Mouse (Mus musculus): ENCODE data around the gene Rhof. TPM values are rescaled to one million over a fixed set of nuclear protein-coding genes. Genes with fewer than 3 reads are reported as not detected.

Gene Rhof
- total RNA-seq, 4 experiments from 2014 or later: 47.7 to 50.4 (median 48.3) TPM

DNA sequence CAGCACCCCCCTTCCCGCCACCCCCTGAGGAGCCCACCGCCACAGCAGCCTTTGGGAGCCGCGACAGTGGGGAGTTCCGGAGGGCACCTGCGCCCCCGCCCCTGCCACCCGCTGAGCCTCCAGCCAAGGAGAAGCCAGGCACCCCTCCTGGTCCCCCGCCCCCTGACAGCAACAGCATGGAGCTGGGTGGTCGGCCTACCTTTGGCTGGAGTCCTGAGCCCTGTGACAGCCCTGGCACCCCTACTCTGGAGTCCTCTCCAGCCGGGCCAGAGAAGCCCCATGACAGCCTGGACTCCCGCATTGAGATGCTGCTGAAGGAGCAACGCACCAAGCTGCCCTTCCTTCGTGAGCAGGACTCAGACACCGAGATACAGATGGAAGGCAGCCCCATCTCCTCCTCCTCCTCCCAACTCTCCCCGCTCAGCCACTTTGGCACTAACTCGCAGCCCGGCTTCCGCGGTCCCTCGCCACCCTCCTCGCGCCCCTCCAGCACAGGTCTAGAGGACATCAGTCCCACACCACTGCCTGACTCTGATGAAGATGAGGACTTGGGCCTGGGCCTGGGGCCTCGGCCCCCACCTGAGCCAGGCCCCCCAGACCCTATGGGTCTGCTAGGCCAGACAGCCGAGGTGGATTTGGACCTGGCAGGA lies 15.7 kb upstream of the Rhof start:
- DNase-seq (ENCODE audit: low spot score in 2 of 2): no peak

DNA sequence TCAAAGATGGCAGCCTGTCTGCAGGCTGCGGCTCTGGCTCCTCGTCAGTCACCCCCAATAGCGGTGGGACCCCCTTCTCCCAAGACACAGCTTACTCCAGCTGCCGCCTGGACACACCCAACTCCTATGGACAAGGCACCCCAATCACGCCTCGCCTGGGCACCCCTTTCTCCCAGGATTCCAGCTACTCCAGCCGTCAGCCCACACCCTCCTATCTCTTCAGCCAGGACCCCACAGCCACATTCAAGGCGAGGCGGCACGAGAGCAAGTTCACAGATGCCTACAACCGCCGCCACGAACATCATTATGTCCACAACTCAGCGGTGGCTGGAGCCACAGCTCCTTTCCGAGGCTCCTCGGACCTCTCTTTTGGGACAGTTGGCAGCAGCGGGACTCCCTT lies 15.1 kb upstream of the Rhof start:
- no peak for DNase-seq (ENCODE audit: low spot score in 2 of 2)

DNA sequence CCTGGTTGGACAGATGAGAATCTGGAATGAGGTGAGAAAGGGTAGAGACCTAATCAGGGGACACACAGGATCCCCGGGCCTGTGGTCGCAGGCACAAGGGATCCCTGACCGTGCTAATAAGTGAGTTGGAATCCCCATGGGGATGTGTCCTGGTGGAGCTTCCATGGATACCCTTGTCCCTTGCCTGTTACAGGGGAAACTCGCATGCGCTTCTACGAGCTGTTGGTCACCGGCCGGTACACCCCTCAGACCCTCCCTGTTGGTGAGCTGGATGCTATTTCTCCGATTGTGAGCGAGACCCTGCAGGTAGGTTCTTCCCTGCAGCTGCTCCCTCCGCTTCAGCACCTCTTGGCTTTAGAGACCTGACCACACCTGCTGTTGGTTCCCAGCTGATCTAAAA lies 13.9 kb upstream of the Rhof start:
- DNase-seq (ENCODE audit: low spot score in 2 of 2): no peak

DNA sequence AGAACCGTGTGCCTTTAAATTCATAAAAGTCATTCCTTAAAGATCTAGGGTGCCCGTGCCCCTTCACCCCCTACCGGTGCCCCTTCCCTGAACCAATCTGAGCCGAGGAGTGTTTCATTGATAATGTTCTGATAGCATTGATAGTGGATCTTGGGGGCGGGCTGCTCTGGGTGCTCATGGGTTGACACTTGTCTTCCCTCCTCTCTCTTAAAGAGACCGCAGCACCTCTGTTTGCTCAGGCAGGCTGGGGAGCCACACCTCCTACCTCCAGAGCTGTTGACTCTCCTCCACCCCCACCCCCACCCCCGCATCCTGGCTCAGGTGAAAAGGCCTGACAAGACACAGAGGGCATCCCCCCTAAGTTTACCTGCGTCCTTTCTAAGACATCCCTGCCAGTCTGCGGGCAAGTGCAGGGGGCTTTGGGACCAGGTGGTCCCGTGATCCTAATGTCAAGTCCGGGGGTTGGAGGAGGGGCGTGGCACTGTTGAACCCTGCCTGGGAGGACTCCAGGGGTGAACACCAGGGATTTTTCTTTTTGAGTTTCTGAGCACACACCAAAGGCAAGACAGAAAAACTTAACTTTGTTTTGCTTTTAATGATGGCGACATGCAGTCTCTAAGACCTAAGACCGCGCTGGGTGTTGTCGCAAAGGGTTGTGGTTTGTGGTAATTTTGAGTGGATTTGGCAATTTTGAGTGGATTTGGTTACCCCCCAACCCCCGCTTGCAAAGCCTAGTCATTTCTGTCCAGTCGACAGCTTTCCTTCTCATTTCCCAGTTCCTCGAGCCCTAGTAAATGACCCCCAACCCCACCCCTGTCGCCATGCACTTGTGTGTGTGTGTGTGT lies 12.5 kb upstream of the Rhof start:
- peak in 1 of 2 experiments; percentile 30 for DNase-seq (ENCODE audit: low spot score in 2 of 2)

DNA sequence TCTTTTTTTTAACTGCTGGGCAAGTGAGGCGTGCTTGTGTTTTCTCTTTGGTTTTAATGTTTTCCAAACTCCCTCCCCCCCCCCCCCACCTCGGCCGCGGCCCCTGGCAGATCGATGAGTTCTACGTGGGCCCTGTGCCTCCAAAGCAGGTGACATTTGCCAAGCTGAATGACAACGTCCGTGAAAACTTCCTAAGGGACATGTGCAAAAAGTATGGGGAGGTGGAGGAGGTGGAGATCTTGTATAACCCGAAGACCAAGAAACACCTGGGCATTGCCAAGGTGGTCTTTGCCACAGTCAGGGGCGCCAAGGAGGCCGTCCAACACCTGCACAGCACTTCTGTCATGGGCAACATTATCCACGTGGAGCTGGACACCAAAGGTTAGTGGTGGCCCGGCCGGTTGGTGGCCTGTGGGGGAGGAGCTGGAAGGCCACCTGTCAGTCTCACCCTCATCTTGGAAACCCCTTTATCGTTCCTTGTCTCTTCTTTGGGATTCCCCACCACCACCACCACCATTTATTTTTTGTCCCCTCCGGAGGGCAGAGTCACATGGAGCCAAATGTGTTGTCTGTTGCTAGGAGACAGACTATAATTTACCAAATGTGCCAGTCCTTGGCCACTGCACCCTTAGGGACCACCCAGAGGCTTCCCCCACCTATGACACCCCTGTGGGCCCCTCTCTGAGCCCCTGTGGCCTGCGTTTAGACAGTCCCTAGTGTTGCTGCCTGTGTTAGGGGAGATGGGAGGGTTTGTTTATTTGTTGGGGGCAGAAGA lies 11.7 kb upstream of the Rhof start:
- DNase-seq (ENCODE audit: low spot score in 2 of 2): no peak

DNA sequence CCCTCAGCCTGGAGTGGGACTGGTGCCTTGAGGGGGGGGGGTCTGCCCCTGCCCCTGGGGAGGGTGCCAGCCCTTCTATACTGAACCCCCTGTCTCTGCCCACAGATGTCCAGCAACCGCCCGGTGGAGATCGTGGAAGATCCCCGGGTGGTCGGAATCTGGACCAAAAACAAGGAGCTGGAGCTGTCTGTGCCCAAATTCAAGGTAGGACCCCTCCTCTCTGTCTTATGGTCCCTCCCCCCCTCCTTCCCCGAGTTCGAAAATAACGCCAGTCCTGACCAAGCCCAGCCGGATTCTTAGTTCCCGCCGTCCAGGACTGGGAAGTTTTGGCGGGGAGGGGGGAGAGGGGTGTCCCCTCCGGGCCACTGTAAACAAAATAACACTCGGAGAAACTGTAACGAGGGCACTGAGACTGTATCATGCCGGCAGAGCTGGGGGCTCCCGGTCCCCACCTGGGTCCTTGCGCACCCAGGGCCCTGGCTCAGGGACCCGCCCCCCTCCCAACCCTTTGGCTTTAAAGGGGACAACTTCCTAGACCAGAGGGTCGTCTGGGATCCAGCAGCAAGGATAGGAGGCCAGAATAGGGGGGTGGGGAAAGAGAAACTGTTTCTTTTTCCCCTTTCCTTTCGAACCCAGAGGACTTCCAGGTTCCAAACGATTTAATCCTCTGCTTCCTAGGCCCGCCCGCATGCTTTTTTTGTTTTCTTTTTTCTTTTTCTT lies 10.9 kb upstream of the Rhof start:
- DNase-seq (ENCODE audit: low spot score in 2 of 2): no peak

DNA sequence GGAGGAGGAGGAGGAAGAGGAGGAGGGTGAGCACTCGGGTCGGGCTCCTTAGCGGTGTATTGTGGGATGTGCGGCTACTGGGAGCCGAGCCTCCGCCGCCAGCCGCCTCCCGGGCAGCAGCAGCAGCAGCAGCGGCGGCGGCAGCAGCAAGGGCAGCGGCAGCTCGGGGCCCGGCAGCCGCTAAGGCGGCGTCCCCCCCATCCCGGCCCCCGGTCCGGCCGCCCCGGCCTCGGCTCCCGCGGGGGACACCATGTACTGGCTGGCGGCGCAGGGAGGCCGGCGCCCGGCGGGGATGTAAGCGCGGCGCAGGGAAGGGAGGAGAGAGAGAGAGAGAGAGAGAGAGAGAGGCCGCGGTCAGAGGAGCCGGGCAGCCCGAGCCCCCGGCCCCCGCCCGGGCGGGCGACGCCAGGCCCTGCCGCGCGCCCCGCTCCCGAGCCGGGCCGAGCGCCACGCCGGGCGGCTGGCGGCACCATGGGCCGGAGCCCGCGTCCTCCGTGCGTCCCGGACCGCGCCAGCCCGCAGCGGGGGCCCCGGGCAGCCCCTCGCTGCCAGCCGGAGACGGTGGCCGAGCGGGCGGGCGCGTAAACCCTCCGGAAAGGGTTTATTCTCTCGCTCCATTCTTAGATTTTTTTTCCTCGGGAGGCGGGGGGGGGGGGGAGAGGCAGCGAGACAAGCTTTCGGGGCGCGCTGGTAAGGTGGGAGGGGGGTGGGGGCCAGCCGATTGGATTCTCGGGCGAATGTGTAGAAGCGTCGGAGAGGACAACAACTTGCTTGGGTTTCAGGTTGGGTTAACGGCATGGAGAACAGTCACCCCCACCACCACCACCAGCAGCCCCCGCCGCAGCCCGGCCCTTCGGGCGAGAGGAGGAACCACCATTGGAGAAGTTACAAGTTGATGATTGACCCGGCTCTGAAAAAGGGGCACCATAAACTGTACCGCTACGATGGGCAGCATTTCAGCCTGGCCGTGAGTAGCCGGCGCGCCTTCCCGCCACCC lies 10.0 kb upstream of the Rhof start, which contains the start of gene Setd1b:
Gene Setd1b (plus strand): TSS at position 33 of the 997 bp plus-strand sequence.
- peak in 1 of 2 experiments; percentile 25 for DNase-seq (ENCODE audit: low spot score in 2 of 2)

DNA sequence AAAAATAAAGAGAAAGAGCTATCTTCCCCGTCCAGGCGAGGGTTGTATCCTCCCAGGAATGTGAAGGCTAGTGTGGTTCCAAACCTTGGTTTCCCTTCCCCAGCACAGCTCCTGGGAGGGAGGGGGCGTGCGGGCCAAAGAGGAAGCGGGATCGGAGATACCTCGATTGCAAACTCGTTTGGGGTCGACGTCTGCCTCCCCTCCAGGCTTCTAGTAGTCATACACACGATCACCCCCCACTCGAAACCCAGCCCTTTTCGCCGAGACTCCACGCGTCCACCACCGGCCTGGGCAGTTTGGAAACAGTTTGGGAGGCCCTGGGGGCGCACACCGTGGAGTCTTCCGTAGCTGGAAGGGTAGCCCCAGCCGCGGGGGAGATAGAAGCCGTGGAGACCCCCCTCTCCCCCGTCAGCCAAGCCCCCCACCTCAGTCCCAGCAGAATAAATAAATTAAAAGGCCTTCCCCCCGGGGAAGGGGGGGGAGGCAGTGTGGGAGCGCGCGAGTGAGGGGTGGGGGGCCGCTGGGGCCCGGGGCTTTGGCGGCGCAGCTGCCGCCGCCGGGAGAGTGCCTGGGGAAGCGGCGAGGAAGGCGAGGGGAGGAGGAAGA lies 9.2 kb upstream of the Rhof start:
- peak; percentile 21 to 48 for DNase-seq (ENCODE audit: low spot score in 2 of 2)

DNA sequence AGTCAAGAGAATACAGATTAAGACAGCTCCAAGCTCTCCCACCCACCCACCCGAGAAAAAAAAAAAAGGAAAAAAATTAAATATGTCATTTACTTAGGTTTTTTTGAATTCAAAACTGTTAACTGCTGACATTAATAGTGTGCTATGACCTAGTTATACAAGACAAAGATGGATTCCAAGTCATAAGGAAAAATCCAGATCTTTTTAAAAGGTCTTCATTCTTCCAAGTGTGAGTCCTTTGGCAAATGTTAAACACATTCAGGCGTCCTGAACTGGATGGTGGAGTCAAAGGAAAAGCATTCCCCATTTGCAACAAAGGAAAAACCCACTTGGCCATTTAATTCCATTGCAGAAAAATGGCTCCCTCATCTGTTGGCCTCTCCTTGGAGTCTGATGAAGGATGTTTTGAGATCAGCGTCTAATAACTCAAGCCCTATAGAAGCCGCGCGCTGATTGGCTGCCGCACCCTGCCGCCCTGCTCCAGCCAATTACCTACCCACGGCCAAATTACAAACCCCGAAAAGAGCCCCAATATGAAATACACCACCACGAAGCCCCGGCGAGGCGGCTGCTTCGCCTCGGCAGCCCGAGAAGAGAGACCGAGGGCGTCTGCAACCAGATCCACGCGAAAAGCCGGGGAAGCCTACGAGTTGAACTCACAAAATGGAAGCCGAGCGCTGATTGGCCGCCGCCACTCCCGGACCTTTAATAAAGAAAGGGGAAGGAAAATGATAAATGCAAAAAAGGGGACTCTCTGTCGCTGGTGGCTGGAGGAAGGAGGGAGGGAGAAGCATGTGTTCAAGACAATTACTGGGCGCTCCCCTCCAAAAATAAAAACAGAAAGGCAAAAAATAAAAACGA lies 8.4 kb upstream of the Rhof start:
- peak; percentile 93 to 97 for DNase-seq (ENCODE audit: low spot score in 2 of 2)

DNA sequence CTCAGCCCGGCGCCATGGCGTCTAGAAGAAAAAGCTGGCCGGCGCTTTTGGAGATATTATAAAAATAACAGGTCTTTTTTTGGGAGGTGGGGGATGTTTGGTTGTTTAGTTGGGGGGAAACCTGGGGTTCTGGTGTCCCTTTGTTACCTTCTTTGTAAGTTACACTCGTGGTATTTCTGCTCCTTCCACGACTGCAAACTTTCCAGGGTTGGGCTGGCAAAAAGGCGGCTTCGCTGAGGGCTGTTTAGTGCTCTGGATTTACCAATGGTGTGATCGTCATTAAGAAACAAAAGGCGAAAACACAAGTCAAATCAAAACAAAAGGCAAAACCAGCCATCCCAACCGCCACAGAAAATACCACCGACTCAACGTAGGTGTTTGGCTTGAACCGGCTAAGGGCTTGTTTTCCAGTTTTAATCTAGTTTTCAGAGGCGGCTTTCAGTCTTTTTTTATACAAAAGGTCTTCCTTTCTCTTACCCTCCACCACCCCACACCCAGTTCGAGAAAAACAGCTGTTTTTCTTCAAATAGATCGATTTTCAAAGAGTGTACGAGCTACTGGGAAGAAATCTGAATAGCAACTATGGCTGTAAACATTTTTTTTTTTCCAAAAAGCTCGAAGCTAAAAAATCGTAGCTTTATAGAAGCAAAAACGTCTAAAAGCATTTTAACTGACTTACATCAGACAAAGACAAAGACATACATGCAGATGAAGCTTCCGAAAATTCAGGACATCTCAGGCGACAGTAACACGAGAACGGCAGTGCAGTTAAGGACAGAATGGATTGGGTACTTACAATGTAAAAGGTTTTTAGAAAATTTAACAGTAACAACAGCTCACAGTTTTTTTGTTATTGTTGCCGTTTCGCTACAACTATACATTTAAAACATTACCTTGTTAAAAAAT lies 7.5 kb upstream of the Rhof start:
- no peak for DNase-seq (ENCODE audit: low spot score in 2 of 2)

DNA sequence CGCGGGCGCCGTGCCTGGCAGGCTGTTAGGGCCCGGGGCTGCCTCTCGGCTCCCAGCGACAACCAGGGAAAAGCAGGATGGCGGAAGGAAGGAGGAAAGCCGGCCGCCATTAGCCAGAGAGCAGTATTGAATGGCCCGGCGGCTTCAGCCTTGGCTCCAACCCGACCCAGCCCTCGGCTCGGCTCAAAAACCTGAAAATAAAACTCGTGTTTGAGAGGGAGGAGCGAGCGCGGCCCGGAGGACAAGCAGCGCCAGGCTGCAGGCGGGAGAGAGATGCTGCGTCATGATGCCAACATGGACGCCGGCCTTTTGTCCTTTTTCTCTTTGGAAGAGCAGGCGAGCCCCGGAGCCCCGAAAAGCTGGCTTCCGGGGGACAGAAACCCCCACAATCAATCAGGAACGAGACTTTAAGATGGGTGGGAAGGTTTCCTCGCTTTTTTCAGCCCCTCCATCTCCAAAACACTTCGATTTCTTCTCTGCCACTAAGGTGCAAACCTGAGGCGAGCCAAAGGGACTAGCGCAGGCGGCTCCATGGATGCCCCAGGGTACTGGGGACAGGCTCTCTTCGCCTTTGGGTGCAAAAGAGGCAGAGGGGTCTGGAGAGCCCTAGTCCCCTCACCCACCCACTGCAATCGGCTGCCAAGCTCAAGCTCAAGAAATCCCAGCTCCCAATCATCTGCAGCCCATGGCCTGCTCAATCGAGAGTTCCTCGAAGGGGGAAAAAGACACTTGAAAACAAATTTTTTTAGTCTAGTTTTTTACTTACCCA lies 6.6 kb upstream of the Rhof start:
- DNase-seq (ENCODE audit: low spot score in 2 of 2): peak; percentile 80 to 84

DNA sequence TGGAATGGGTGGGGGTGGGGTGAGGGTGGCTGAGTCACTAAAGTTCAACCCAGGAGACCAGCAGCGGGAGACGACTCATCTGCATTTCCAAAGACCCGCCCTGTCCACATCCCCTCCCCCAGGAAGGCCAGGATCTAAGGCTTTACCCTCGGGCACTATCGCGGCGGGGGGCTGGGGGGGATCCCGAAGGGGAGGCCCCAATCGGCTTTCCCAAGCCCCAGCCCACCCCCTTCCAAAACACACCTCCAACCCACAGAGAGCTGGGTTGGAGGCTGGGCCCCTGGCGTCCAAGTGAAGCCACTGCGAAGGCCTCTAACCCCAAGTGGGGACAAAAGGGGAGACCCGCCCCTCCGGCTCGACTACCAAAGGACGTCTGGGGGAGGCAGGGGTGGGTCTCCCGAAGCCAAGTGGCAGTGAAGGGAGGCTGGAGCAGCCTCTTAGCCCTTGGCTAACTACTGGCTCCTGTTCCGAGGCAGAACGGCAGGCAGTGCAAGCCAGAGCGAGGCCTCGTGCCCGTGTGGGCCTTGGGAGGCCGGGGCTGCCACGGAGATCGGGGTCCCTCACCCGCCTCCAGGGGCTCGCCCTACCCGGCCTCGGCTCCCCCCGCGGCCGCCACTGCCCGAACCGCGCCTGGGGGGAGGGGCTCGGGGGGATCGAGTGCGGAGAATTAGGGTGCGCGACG lies 5.9 kb upstream of the Rhof start:
- peak in 1 of 2 experiments; percentile 56 for DNase-seq (ENCODE audit: low spot score in 2 of 2)

DNA sequence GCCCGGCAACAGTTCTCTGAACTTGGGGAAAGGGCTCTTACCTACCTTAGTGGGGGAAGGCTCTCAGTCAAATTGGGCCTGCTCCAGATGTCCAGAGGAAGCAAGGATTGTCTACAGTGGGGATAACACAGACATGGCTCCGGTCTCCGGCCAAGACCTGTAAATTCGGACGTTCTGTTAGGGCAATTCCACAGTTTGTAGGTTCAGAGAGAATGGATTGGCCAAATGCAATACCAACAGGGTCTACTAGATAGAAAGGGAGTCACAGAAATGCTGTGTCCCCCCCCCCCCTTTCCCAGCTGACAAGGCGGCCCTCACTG lies 5.4 kb upstream of the Rhof start:
- peak in 1 of 2 experiments; percentile 13 for DNase-seq (ENCODE audit: low spot score in 2 of 2)

DNA sequence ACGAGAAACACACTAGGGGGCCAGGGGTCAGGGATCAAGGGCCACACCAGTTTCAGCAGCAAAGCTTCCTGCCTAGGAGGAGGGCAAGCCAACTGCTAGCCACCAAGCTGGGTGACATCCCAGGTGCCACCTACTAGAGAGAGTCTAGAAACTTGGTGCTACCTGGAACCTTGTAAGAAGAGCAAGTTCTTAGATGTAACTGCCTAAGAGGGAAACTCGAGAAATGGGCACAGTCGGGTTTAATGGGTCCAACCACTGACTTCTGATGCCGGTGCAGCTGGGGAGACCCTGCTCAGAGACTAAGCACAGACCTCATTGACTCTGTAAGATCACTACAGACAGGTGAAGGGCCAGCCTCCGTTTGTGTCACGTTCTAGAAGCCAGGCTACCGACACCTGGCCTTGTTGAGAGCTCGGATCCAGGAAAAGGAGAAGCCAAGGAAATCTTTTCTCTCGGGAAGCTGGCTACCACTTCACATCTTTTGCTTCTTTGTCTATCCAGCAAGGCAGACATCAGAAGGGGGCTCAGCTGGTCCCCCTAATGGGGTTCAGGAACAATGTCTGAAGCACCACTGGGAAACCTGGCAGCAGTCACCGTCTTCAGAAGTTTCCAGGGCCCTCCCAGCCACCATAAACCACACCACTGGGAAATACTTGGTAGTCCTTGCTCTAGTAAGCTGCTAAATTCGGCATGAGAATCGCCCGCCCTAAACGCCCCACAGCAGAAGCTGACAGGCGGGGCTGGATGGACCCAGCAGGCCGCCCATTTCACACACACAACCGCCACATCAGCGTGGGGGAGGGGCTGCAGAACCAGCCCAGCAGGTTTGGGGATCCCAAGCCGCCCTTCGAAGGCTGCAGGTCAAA lies 4.8 kb upstream of the Rhof start:
- peak; percentile 53 to 63 for DNase-seq (ENCODE audit: low spot score in 2 of 2)

DNA sequence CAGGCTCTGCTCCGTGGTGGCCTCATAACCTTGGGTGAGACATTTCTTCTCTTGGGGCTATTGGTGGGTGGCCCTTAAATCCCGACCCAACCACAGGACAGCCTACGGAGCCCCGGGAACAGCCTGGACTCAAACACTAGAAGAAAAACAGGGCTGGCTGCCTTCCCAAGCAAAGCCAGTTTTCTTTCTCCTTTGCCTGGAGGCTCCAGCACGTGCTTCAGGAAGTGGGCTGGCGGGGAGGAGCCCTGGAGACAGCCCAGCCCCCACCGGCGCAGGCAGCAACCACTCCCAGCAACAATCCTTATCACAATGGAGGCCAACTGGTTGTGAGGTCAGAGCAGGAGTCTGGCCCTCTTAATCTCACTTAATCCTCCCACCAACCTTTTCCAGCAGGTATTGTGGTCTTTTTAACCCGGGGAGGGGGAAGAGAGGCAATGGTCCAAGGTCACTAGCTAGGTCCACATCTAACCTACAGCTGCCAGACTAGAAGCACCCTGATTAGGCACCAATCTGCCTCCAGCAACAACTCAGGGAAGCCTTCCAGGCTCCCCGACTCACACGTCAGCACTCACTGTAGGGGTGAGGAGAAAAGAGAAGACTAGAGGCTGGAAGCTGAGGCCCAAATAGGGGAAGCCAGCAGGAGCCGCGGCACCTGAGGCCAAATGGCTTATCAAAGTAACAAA lies 4.0 kb upstream of the Rhof start:
- DNase-seq (ENCODE audit: low spot score in 2 of 2): peak; percentile 73 to 89
